26 mouse cellular contexts compared by ENCODE assay signal in genomic region chr1:183102775-183103174, GRCm38 (mm10).
DNase-seq lines count a peak whose midpoint lies in the region; ATAC-seq and TF ChIP-seq lines count a peak whose summit lies in the region.
"Had no signal": no experiment of that assay in that cellular context is flagged by ENCODE, and none has a peak within 500 bp of the region (broad histone marks: within the 10 kb centered on the region; RNA-seq: fewer than 3 reads in every experiment).

No protein-coding gene starts in this region.

- TF ChIP-seq CTCF in heart, adult 2 months (IDR thresholded peaks at IDR 0.05) = no peak

- peak; percentile 82 for DNase-seq in midbrain, embryonic 11.5 days (ENCODE audit: low spot score, missing footprints)
- peak; percentile 46 for DNase-seq in induced T-regulatory cell, adult 2 months (ENCODE audit: low read depth)
- no peak for DNase-seq in limb, embryonic 14.5 days (ENCODE audit: low spot score)
- DNase-seq in thymus, postnatal 36 days = peak; percentile 54 to 66
- DNase-seq in heart, adult 2 months = no peak
- DNase-seq in gastrocnemius, postnatal 4 days (ENCODE audit: low spot score in 2 of 2) = no peak
- DNase-seq in gastrocnemius, postnatal 36 days = no peak
- DNase-seq: adrenal gland, adult 8-10 months; cerebellum, adult 11-12 months; cerebellum, postnatal 10 days; heart, adult 11 months; heart, postnatal 10 days; kidney, adult 2 months; kidney, postnatal 10 days; liver, postnatal 0 days; right cerebral cortex, postnatal 14 days had no signal

- TF ChIP-seq EP300 in heart, adult 2 months (IDR thresholded peaks at IDR 0.05; ENCODE audit: insufficient read depth, low read depth, low read length) = no peak

- intact Hi-C loops in heart, adult 2 months (cut with DNase I) = no loop called here
- intact Hi-C loops in gastrocnemius, postnatal 36 days (cut with DNase I) = no loop called here

- H3K79me2 ChIP-seq in heart, adult 2 months (replicated peaks; ENCODE audit: control insufficient read depth, insufficient read depth, low read length) = no peaks in the 10 kb centered on the region

- H3K4me2 ChIP-seq in midbrain, embryonic 11.5 days = no peak overlapping the region
- H3K4me2 ChIP-seq in midbrain, embryonic 15.5 days = no peak overlapping the region
- no peak overlapping the region for H3K4me2 ChIP-seq in limb, embryonic 14.5 days (replicated peaks; ENCODE audit: low read depth, low read length, severe bottlenecking)
- H3K4me2 ChIP-seq: embryonic facial prominence, embryonic 12.5 days; forebrain, embryonic 12.5 days; heart, embryonic 12.5 days; liver, embryonic 11.5 days had no signal

- no peak overlapping the region for H3K27ac ChIP-seq in midbrain, embryonic 11.5 days (ENCODE audit: low read depth, low read length)
- no peak overlapping the region for H3K27ac ChIP-seq in midbrain, embryonic 15.5 days
- H3K27ac ChIP-seq in limb, embryonic 14.5 days (replicated peaks; ENCODE audit: low read depth, low read length) = peak overlapping the region; percentile 43
- no peak overlapping the region for H3K27ac ChIP-seq in heart, adult 2 months
- H3K27ac ChIP-seq: embryonic facial prominence, embryonic 12.5 days; forebrain, embryonic 12.5 days; hindbrain, postnatal 0 days had no signal

- H3K36me3 ChIP-seq in midbrain, embryonic 11.5 days (ENCODE audit: control insufficient read depth, insufficient read depth, low read length) = no peaks in the 10 kb centered on the region
- no peaks in the 10 kb centered on the region for H3K36me3 ChIP-seq in midbrain, embryonic 15.5 days (replicated peaks)
- H3K36me3 ChIP-seq in limb, embryonic 14.5 days (ENCODE audit: control insufficient read depth, insufficient read depth, low read length) = peaks cover 25% of the 10 kb centered on the region; the same call in 1 of the 2 replicates
- no peaks in the 10 kb centered on the region for H3K36me3 ChIP-seq in heart, adult 2 months (ENCODE audit: control insufficient read depth, insufficient read depth, low read length)
- H3K36me3 ChIP-seq: forebrain, embryonic 12.5 days; heart, embryonic 12.5 days had no signal

- H3K4me3 ChIP-seq in midbrain, embryonic 11.5 days (ENCODE audit: low read depth, low read length) = no peak overlapping the region
- H3K4me3 ChIP-seq in midbrain, embryonic 15.5 days = no peak overlapping the region
- H3K4me3 ChIP-seq in limb, embryonic 14.5 days (replicated peaks; ENCODE audit: low read length) = no peak overlapping the region
- no peak overlapping the region for H3K4me3 ChIP-seq in heart, adult 2 months
- H3K4me3 ChIP-seq: embryonic facial prominence, embryonic 12.5 days; forebrain, embryonic 12.5 days; heart, embryonic 12.5 days had no signal

- 76% methylated on average over 3 of the region's 3 CpGs for WGBS in midbrain, embryonic 11.5 days
- WGBS in midbrain, embryonic 15.5 days = 74% methylated on average over 3 of the region's 3 CpGs
- whole genome bisulfite sequencing in limb, embryonic 14.5 days = 42% methylated on average over 3 of the region's 3 CpGs
- WGBS in heart, adult 2 months = 85% methylated on average over 3 of the region's 3 CpGs

- H3K4me1 ChIP-seq in midbrain, embryonic 11.5 days (ENCODE audit: control insufficient read depth, insufficient read depth, low read length) = no peaks in the 10 kb centered on the region
- H3K4me1 ChIP-seq in midbrain, embryonic 15.5 days = no peaks in the 10 kb centered on the region
- peaks cover 39% of the 10 kb centered on the region for H3K4me1 ChIP-seq in limb, embryonic 14.5 days (ENCODE audit: control insufficient read depth, insufficient read depth, low read length)
- H3K4me1 ChIP-seq in heart, adult 2 months (ENCODE audit: control insufficient read depth, insufficient read depth, low read length) = no peaks in the 10 kb centered on the region; the same call in 1 of the 2 replicates
- H3K4me1 ChIP-seq: forebrain, embryonic 12.5 days had no signal

- H3K9ac ChIP-seq in midbrain, embryonic 11.5 days (ENCODE audit: low read length) = no peak overlapping the region
- H3K9ac ChIP-seq in midbrain, embryonic 15.5 days = no peak overlapping the region
- no peak overlapping the region for H3K9ac ChIP-seq in limb, embryonic 14.5 days (ENCODE audit: low read depth, low read length, severe bottlenecking)
- no peak overlapping the region for H3K9ac ChIP-seq in heart, adult 2 months (ENCODE audit: low read depth, low read length)
- H3K9ac ChIP-seq: embryonic facial prominence, embryonic 12.5 days; forebrain, embryonic 12.5 days; heart, embryonic 12.5 days; liver, postnatal 0 days had no signal

- no peak for TF ChIP-seq POLR2A in limb, embryonic 14.5 days (IDR thresholded peaks at IDR 0.05; ENCODE audit: borderline replicate concordance, extremely low read depth, insufficient read depth, insufficient read length)
- TF ChIP-seq POLR2A in heart, adult 2 months (IDR thresholded peaks at IDR 0.05; ENCODE audit: insufficient read depth, low read depth, low read length) = no peak

- H3K27me3 ChIP-seq in midbrain, embryonic 11.5 days (ENCODE audit: control insufficient read depth, insufficient read depth, low read length) = no peaks in the 10 kb centered on the region
- no peaks in the 10 kb centered on the region for H3K27me3 ChIP-seq in midbrain, embryonic 15.5 days (replicated peaks)
- no peaks in the 10 kb centered on the region for H3K27me3 ChIP-seq in limb, embryonic 14.5 days (ENCODE audit: control insufficient read depth, insufficient read depth, low read length)
- no peaks in the 10 kb centered on the region for H3K27me3 ChIP-seq in heart, adult 2 months (ENCODE audit: control insufficient read depth, insufficient read depth, low read length)
- H3K27me3 ChIP-seq: CH12.LX; embryonic facial prominence, embryonic 12.5 days; forebrain, embryonic 12.5 days; heart, embryonic 12.5 days; Patski had no signal

- ATAC-seq in midbrain, embryonic 11.5 days (ENCODE audit: low FRiP score) = no peak
- no peak for ATAC-seq in midbrain, embryonic 15.5 days (replicated peaks)
- ATAC-seq in limb, embryonic 14.5 days (ENCODE audit: low FRiP score, low read depth) = peak; percentile 9; the same call in 1 of the 2 replicates
- ATAC-seq: hindbrain, postnatal 0 days; liver, postnatal 0 days; lung, postnatal 0 days; Patski had no signal

- no peaks in the 10 kb centered on the region for H3K9me3 ChIP-seq in midbrain, embryonic 11.5 days (ENCODE audit: control insufficient read depth, low read length)
- no peaks in the 10 kb centered on the region for H3K9me3 ChIP-seq in midbrain, embryonic 15.5 days
- no peaks in the 10 kb centered on the region for H3K9me3 ChIP-seq in limb, embryonic 14.5 days (ENCODE audit: control insufficient read depth, low read length)
- H3K9me3 ChIP-seq: embryonic facial prominence, embryonic 12.5 days; forebrain, embryonic 12.5 days; G1E; heart, embryonic 12.5 days had no signal

Comparison
In these comparisons a context has a peak if more than half of its experiments do, and no peak if none do; other contexts are left out.
1. DNase-seq: peak in midbrain, embryonic 11.5 days (single experiment), induced T-regulatory cell, adult 2 months (single experiment) and thymus, postnatal 36 days (2 of 2); none in limb, embryonic 14.5 days (single experiment), heart, adult 2 months (0 of 2), gastrocnemius, postnatal 4 days (0 of 2) and gastrocnemius, postnatal 36 days (0 of 2).